Mouse (Mus musculus) heart, postnatal 0 days (tissue): ENCODE data around the gene Tec.

Experiments
- CTCF ChIP-seq: IDR thresholded peaks from 2 replicates; pipeline ENCODE4 v1.5.1; 2016; ENCODE audit warnings: antibody characterized with exemption, control low read depth, low read depth
- EP300 ChIP-seq: IDR thresholded peaks from 2 replicates; pipeline ENCODE4 v1.6.1; 2016; ENCODE audit warnings: antibody characterized with exemption, low read depth

GRCm38 (mm10) chr5:72851674-72852098 is 16.6 kb downstream of the Tec start:
- TF ChIP-seq CTCF (no peak), EP300 (no peak)
